ENCODE assay signal across 17 mouse cellular contexts in genomic region chr2:56457594-56457993, GRCm38 (mm10).
DNase-seq lines count a peak whose midpoint lies in the region; ATAC-seq and TF ChIP-seq lines count a peak whose summit lies in the region.
"Had no signal": no experiment of that assay in that cellular context is flagged by ENCODE, and none has a peak within 500 bp of the region (broad histone marks: within the 10 kb centered on the region; RNA-seq: fewer than 3 reads in every experiment).

No protein-coding gene starts in this region.

- no peak overlapping the region for H3K9ac ChIP-seq in forebrain, embryonic 11.5 days (ENCODE audit: low read length)
- H3K9ac ChIP-seq in forebrain, embryonic 12.5 days = no peak overlapping the region
- H3K9ac ChIP-seq in hindbrain, embryonic 11.5 days (ENCODE audit: low read depth, low read length) = no peak overlapping the region
- H3K9ac ChIP-seq in midbrain, postnatal 0 days (replicated peaks; ENCODE audit: low read length, poor library complexity, severe bottlenecking) = no peak overlapping the region
- H3K9ac ChIP-seq: embryonic facial prominence, embryonic 12.5 days; limb, embryonic 13.5 days; liver, embryonic 15.5 days had no signal

- no peak overlapping the region for H3K4me3 ChIP-seq in forebrain, embryonic 11.5 days (ENCODE audit: low read depth, low read length)
- no peak overlapping the region for H3K4me3 ChIP-seq in forebrain, embryonic 10.5 days
- H3K4me3 ChIP-seq in forebrain, embryonic 12.5 days (replicated peaks) = no peak overlapping the region
- no peak overlapping the region for H3K4me3 ChIP-seq in hindbrain, embryonic 11.5 days (ENCODE audit: low read depth, low read length)
- no peak overlapping the region for H3K4me3 ChIP-seq in midbrain, postnatal 0 days (ENCODE audit: low read depth, low read length)
- H3K4me3 ChIP-seq: embryonic facial prominence, embryonic 12.5 days; heart, embryonic 10.5 days; limb, embryonic 13.5 days; liver, embryonic 15.5 days had no signal

- no peaks in the 10 kb centered on the region for H3K36me3 ChIP-seq in forebrain, embryonic 11.5 days (ENCODE audit: control insufficient read depth, insufficient read depth, low read length)
- no peaks in the 10 kb centered on the region for H3K36me3 ChIP-seq in forebrain, embryonic 10.5 days (replicated peaks)
- no peaks in the 10 kb centered on the region for H3K36me3 ChIP-seq in forebrain, embryonic 12.5 days (replicated peaks)
- no peaks in the 10 kb centered on the region for H3K36me3 ChIP-seq in hindbrain, embryonic 11.5 days (ENCODE audit: control insufficient read depth, insufficient read depth, low read length)
- H3K36me3 ChIP-seq in midbrain, postnatal 0 days (ENCODE audit: insufficient read depth, low read length) = no peaks in the 10 kb centered on the region
- H3K36me3 ChIP-seq: embryonic facial prominence, embryonic 12.5 days; heart, embryonic 10.5 days; limb, embryonic 13.5 days; liver, embryonic 15.5 days had no signal

- peak; percentile 33; the same call in 1 of the 2 replicates for ATAC-seq in forebrain, embryonic 11.5 days (replicated peaks; ENCODE audit: low FRiP score)
- peak; percentile 12; the same call in 1 of the 2 replicates for ATAC-seq in forebrain, embryonic 12.5 days (ENCODE audit: low FRiP score)
- 0 out of 2 replicates have a peak, but pooled peaks have one; percentile 6 for ATAC-seq in hindbrain, embryonic 11.5 days (ENCODE audit: low FRiP score)
- ATAC-seq in midbrain, postnatal 0 days (ENCODE audit: low FRiP score) = no peak

- no peaks in the 10 kb centered on the region for H3K9me3 ChIP-seq in forebrain, embryonic 11.5 days (ENCODE audit: control insufficient read depth, low read length)
- no peaks in the 10 kb centered on the region for H3K9me3 ChIP-seq in forebrain, embryonic 10.5 days
- no peaks in the 10 kb centered on the region for H3K9me3 ChIP-seq in forebrain, embryonic 12.5 days
- H3K9me3 ChIP-seq in hindbrain, embryonic 11.5 days (ENCODE audit: control insufficient read depth, low read length) = no peaks in the 10 kb centered on the region
- no peaks in the 10 kb centered on the region for H3K9me3 ChIP-seq in midbrain, postnatal 0 days (ENCODE audit: low read length)
- H3K9me3 ChIP-seq: embryonic facial prominence, embryonic 12.5 days; heart, embryonic 10.5 days; limb, embryonic 13.5 days; liver, embryonic 15.5 days had no signal

- no peaks in the 10 kb centered on the region for H3K27me3 ChIP-seq in forebrain, embryonic 11.5 days (ENCODE audit: control insufficient read depth, insufficient read depth, low read length)
- peaks cover 9% of the 10 kb centered on the region; the same call in 1 of the 2 replicates for H3K27me3 ChIP-seq in forebrain, embryonic 10.5 days (ENCODE audit: poor library complexity, severe bottlenecking)
- no peaks in the 10 kb centered on the region for H3K27me3 ChIP-seq in forebrain, embryonic 12.5 days
- no peaks in the 10 kb centered on the region for H3K27me3 ChIP-seq in hindbrain, embryonic 11.5 days (ENCODE audit: control insufficient read depth, insufficient read depth, low read length)
- H3K27me3 ChIP-seq in midbrain, postnatal 0 days (ENCODE audit: insufficient read depth, low read length) = no peaks in the 10 kb centered on the region
- H3K27me3 ChIP-seq: embryonic facial prominence, embryonic 12.5 days; limb, embryonic 13.5 days; liver, embryonic 15.5 days had no signal

- 20% methylated on average over 1 of the region's 1 CpGs for WGBS in forebrain, embryonic 11.5 days
- 6% methylated on average over 1 of the region's 1 CpGs for WGBS in forebrain, embryonic 10.5 days
- WGBS in forebrain, embryonic 12.5 days = 14% methylated on average over 1 of the region's 1 CpGs
- WGBS in hindbrain, embryonic 11.5 days = 39% methylated on average over 1 of the region's 1 CpGs
- WGBS in midbrain, postnatal 0 days = 38% methylated on average over 1 of the region's 1 CpGs

- H3K4me2 ChIP-seq in forebrain, embryonic 11.5 days (ENCODE audit: low read depth, low read length, severe bottlenecking) = no peak overlapping the region
- no peak overlapping the region for H3K4me2 ChIP-seq in forebrain, embryonic 12.5 days
- H3K4me2 ChIP-seq in hindbrain, embryonic 11.5 days (replicated peaks; ENCODE audit: low read depth, low read length) = no peak overlapping the region
- no peak overlapping the region for H3K4me2 ChIP-seq in midbrain, postnatal 0 days (ENCODE audit: low read depth, low read length, poor library complexity, severe bottlenecking)
- H3K4me2 ChIP-seq: embryonic facial prominence, embryonic 12.5 days; liver, embryonic 15.5 days had no signal

- no peak for DNase-seq in forebrain, embryonic 11.5 days (ENCODE audit: low spot score)
- DNase-seq in forebrain, embryonic 10.5 days (ENCODE audit: extremely low spot score, low spot score) = no peak
- no peak for DNase-seq in hindbrain, embryonic 11.5 days (ENCODE audit: low spot score)
- DNase-seq in midbrain, postnatal 0 days (ENCODE audit: low spot score) = peak; percentile 31
- DNase-seq in B cell, adult 2 months = no peak
- DNase-seq in layer of hippocampus, postnatal 10 days (ENCODE audit: low spot score in 2 of 2) = no peak
- DNase-seq: adrenal gland, adult 2 months; heart, postnatal 14 days; kidney, adult 9 months; lung, postnatal 10 days; right cerebral cortex, postnatal 4 days; thymus, postnatal 36 days had no signal

- H3K4me1 ChIP-seq in forebrain, embryonic 11.5 days (replicated peaks; ENCODE audit: control insufficient read depth, insufficient read depth, low read length) = peaks cover 3% of the 10 kb centered on the region; the same call in 1 of the 2 replicates
- H3K4me1 ChIP-seq in forebrain, embryonic 10.5 days = peaks cover 29% of the 10 kb centered on the region
- H3K4me1 ChIP-seq in forebrain, embryonic 12.5 days = peaks cover 32% of the 10 kb centered on the region
- 0 out of 2 replicates have a peak, but pooled peaks cover 3% of the 10 kb centered on the region for H3K4me1 ChIP-seq in hindbrain, embryonic 11.5 days (replicated peaks; ENCODE audit: control insufficient read depth, insufficient read depth, low read length)
- H3K4me1 ChIP-seq in midbrain, postnatal 0 days (ENCODE audit: insufficient read depth, low read length) = no peaks in the 10 kb centered on the region; the same call in 1 of the 2 replicates
- H3K4me1 ChIP-seq: embryonic facial prominence, embryonic 12.5 days; heart, embryonic 10.5 days; liver, embryonic 15.5 days had no signal

- H3K27ac ChIP-seq in forebrain, embryonic 11.5 days (ENCODE audit: low read depth, low read length) = no peak overlapping the region
- H3K27ac ChIP-seq in forebrain, embryonic 10.5 days = no peak overlapping the region
- H3K27ac ChIP-seq in forebrain, embryonic 12.5 days = no peak overlapping the region
- H3K27ac ChIP-seq in hindbrain, embryonic 11.5 days (ENCODE audit: low read depth, low read length) = no peak overlapping the region
- no peak overlapping the region for H3K27ac ChIP-seq in midbrain, postnatal 0 days (ENCODE audit: low read depth, low read length)
- H3K27ac ChIP-seq: embryonic facial prominence, embryonic 12.5 days; heart, embryonic 10.5 days; limb, embryonic 13.5 days; liver, embryonic 15.5 days had no signal

- no peak for TF ChIP-seq CTCF in midbrain, postnatal 0 days (IDR thresholded peaks at IDR 0.05)
